Mouse (Mus musculus): ENCODE data around the gene Ccdc117. TPM values are rescaled to one million over a fixed set of nuclear protein-coding genes. Genes with fewer than 3 reads are reported as not detected.
"Not testable (repeated sequence)": the region's sequence is repeated elsewhere in the genome, so short reads cannot be mapped to it uniquely, and the experiment has no call there.

Gene Ccdc117
- total RNA-seq, 1 experiment from 2014 or later = 49.0 TPM

DNA sequence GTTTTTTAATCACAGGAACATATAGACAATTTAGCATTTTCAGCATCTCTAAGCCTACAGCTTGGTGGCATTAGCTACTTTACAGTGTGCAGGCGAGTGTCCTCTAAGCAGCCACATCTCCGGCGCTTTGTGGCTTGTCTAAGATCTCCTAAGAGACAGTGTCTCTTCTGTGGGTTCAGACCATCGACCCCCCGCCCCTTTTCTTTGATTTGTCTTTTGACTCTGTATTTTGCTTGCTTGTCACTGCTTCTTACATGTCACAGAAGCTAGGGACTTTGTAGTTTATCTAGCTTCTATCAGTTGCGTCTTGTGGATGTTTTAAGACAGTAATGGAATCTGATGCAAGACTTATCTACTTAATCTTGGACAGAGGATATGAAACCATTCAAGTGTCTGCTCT, 24.6 kb downstream of the Ccdc117 start:
- no peak for ATAC-seq (replicated peaks in 1 of 2; ENCODE audit: insufficient read depth in 1 of 2, low FRiP score in 2 of 2, low TSS enrichment in 1 of 2, low read depth in 1 of 2, poor library complexity in 2 of 2, severe bottlenecking in 2 of 2)

DNA sequence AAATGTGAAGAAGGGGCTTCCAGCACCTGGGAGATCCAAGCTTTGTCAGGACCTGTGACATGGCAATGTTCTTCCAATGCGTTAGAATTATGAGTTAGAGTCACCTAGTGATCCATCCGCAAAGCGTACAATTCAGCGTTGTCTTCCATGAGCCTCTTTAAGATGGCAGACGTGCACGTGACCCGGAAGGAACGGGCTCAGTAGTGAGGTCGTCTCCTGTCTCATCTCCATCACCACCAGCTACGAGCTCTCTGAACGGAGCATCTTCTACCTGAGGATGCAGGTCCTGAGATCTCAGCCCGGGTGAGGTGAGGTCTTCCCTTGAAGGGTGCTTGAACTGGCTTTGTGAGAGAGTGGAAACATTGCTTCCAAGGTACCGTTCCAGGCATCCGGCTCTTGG, 25.4 kb downstream of the Ccdc117 start:
- no peak for ATAC-seq (replicated peaks in 1 of 2; ENCODE audit: insufficient read depth in 1 of 2, low FRiP score in 2 of 2, low TSS enrichment in 1 of 2, low read depth in 1 of 2, poor library complexity in 2 of 2, severe bottlenecking in 2 of 2)

DNA sequence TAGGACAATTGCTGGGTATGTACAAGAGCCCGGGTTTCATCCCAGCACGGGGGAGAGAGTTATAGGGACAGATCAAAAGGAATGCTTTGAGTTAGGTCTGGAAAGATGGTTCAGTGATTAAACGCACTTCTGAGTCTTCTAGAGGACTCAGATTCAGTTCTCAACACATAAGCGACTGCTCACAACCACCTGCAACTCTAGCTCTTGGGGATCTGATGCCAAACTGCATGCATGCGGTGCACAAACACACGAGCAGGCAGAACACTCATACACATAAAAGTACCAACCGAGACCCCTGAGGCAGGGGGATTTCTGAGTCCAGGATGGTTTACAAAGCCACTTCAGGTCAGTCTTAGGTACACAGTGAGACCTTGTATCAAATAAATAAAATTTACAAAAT, 25.8 kb downstream of the Ccdc117 start:
- ATAC-seq (replicated peaks in 1 of 2; ENCODE audit: insufficient read depth in 1 of 2, low FRiP score in 2 of 2, low TSS enrichment in 1 of 2, low read depth in 1 of 2, poor library complexity in 2 of 2, severe bottlenecking in 2 of 2) = no peak

DNA sequence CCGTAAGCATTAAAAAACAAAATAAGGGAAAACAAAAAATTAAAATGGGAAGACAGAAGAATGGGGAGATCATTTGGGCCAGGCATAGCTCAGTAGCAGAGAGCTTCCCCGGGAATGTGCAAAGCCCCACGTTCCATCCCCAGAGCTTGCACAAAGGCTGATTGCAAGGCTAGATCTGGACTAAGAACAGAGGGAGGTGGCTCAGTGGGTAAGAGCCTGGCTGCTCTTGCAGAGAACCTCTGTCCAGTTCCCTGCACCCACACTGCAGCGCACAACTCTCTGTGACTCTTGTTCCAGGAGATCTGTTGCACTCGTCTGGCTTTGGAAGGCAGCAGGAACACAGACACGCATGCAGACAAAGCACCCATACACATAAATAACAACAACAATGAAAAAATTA, 26.3 kb downstream of the Ccdc117 start:
- ATAC-seq (replicated peaks in 1 of 2; ENCODE audit: insufficient read depth in 1 of 2, low FRiP score in 2 of 2, low TSS enrichment in 1 of 2, low read depth in 1 of 2, poor library complexity in 2 of 2, severe bottlenecking in 2 of 2) = no peak

DNA sequence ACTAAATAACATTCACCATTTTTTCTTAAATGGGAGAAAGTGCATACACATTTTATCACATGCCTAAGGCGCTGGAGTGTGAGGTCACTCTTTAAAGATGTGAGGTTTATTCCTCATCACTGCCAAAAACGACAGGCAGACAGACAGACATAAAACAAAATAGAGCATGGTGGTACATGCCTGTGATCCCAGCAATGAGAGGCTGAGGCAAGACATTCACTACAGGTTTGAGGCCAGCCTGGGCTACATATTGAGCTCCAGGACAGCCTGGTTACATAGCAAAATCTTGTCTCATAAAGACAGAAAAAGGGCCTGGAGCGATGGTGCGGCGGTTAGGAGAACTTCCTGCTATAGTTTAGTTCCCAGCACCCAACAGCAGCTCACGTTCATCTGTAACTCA, 26.8 kb downstream of the Ccdc117 start:
- ATAC-seq (replicated peaks in 1 of 2; ENCODE audit: insufficient read depth in 1 of 2, low FRiP score in 2 of 2, low TSS enrichment in 1 of 2, low read depth in 1 of 2, poor library complexity in 2 of 2, severe bottlenecking in 2 of 2) = no peak

DNA sequence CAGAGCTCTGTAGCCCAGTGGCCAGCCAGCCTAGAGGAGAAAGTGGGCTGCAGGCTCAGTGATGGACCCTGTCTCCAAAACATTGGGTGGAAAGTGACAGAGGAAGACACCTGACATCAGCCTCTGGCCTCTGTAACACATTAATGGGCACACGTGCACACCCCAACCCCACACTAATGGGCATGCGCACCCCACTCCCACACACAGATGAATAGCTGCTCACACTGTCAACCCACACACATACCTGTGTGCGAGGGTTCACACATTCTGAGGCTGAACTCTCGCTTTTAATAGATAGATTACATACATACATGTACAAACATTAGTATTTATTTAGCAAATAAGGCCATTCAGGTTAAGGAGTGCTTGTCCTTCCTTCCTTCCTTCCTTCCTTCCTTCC, 27.9 kb downstream of the Ccdc117 start:
- ATAC-seq (replicated peaks in 1 of 2; ENCODE audit: insufficient read depth in 1 of 2, low FRiP score in 2 of 2, low TSS enrichment in 1 of 2, low read depth in 1 of 2, poor library complexity in 2 of 2, severe bottlenecking in 2 of 2) = no peak

DNA sequence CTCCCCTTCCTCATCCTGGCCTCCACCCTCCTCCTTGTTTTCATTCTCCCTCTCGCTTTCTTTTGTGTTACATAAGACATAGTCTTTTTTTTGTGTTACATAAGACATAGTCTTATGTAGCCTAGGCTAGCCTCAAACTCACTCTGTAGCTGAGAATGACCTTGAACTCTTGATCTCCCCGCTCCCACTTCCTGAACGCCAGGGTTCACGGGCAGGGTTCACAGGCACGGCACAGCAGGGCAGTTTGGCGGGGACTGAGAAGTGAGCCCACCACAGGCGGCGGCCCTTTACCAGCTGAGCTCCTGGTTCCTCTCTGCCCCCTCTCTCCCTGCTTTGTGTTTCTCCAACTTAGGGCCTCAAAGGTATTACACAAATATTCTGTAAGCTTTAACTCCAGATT, 29.0 kb downstream of the Ccdc117 start:
- ATAC-seq (replicated peaks in 1 of 2; ENCODE audit: insufficient read depth in 1 of 2, low FRiP score in 2 of 2, low TSS enrichment in 1 of 2, low read depth in 1 of 2, poor library complexity in 2 of 2, severe bottlenecking in 2 of 2) = no peak

DNA sequence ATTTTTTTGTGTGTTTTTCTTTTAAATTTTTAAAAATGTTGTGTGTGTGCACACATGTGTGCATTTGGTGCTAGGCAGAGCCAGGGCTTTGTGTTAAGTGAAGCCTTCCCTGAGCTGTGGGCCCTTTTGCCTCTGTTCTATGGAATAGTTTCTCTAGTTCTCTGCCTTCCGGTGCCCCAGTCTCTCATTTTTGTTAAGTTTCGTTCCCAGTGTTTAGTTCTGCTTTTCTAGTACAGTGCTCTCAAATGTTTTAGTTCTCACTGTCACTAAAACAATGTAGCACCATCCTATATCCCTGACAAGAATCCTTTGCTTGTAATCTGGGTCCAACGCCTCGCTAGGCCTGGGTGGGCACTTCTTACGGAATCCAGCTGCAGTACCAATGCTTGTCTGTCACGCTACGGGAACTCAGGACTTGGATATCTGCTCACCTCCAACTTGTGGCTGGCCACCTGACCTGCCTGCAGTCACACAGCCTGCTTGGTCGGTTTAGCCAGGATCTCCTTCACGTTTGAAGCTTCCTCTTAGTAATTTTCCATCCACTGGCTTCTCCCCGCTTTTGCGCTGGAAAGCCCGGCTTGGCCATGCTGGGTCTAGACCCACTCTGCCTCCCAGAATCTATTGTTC, 29.8 kb downstream of the Ccdc117 start:
- ATAC-seq (replicated peaks in 1 of 2; ENCODE audit: insufficient read depth in 1 of 2, low FRiP score in 2 of 2, low TSS enrichment in 1 of 2, low read depth in 1 of 2, poor library complexity in 2 of 2, severe bottlenecking in 2 of 2) = peak; percentile 67 to 74

DNA sequence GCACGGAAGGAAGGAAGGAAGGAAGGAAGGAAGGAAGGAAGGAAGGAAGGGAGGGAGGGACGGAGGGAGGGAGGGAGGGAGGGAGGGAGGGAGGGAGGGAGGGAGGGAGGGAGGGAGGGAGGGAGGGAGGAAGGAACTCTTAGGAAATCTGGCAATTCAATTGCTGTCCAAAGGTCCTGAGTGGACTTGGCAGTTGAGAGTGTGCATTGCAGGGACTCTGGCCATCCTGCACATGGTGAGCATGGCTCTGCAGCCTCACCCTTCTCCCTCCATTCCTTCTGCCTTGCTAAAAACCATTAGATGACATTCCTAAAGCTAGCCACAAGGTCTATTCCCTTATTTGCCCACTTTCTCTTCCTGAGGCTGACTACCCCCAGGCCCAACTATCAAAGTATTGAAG, 31.3 kb downstream of the Ccdc117 start:
- not testable (repeated sequence) for ATAC-seq (replicated peaks in 1 of 2; ENCODE audit: insufficient read depth in 1 of 2, low FRiP score in 2 of 2, low TSS enrichment in 1 of 2, low read depth in 1 of 2, poor library complexity in 2 of 2, severe bottlenecking in 2 of 2)

DNA sequence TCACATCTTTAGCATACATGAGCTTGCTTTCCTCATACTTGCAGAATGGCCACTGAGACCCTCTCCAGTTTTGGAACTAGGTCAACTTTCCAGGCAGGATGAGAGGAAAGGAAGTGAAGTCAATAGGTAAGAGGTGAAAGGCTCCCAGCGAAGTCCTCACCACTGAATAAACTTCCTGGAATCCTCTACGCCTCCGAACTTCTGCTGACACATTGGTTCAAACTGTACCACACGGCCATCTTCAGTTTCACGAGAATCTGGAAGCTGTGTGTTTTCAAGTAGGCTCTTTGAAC, 31.9 kb downstream of the Ccdc117 start:
- ATAC-seq (replicated peaks in 1 of 2; ENCODE audit: insufficient read depth in 1 of 2, low FRiP score in 2 of 2, low TSS enrichment in 1 of 2, low read depth in 1 of 2, poor library complexity in 2 of 2, severe bottlenecking in 2 of 2) = no peak

DNA sequence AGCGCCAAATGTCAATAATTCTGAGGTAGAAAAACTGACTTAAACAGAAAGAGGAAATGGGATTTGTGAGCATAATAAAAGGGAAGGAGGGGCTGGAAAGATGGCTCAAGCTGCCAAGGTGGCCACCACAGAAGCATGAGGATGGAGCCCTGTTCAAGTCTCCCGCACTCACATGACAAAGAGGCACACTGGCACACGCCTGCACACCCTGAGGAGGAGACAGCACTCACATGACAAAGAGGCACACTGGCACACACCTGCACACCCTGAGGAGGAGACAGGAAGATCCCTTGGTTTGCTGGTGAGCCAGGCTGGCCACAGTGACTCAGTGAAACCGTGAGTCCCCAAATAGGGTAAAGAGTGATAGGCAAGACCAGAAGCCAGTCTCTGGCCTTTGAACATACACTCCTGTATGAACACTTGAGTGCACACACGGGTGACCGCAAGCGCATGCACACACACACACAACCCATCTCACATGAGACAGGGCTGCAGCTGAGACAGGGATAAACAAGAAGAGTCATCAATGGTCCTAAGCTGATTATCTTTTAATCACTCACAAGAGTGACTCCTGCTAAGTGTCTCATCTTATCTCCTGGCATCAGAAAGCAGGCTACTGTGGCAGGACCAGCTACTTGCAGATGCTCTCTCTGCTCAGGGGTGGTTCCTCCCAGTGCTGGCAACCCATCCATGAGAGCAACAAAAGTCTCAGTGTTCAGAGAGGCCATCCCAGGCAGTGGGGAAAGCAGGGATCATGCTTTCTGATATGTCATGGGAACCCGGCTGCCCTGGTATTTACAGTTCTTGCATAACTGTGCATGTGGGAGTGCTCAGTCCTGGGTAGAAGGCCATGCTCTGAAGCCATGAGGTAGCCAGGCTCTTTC, 32.5 kb downstream of the Ccdc117 start:
- peak; percentile 33 to 61; a peak in 2 of 4 replicates for ATAC-seq (replicated peaks in 1 of 2; ENCODE audit: insufficient read depth in 1 of 2, low FRiP score in 2 of 2, low TSS enrichment in 1 of 2, low read depth in 1 of 2, poor library complexity in 2 of 2, severe bottlenecking in 2 of 2)

DNA sequence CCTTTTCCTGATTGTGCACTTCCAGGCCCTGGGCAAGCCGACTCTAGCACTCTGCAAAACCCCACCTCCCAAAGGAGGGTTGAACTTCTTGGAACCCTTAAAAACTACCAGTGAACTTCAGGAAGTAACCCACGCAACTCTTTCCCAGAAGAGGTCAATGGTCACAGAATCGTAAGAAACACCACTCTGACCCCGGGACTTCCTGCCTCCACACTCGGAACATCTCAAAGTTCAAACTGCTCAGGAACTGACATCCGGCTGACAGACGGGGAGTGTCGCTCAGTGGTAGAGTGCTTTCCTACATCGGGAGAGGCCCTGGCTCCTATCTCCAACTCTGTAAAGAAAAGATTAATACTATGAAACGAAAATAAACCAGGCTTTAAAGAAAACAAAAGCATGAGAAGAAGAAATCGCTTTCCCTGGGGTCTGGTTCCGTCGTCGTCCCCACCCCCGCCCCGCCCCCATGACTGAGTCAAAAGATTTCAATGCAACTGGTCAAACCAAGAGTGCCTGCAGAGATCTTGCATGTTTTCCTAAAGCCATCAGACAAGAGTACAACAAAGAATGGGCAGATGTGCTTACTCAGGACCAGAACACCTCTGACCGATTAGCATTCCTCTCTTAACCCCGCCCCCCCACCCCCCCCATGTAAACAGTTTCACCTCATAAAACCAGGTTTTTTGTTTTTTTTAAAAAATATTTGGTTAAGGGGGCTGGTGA, 36.0 kb downstream of the Ccdc117 start:
- no peak for ATAC-seq (replicated peaks in 1 of 2; ENCODE audit: insufficient read depth in 1 of 2, low FRiP score in 2 of 2, low TSS enrichment in 1 of 2, low read depth in 1 of 2, poor library complexity in 2 of 2, severe bottlenecking in 2 of 2)

DNA sequence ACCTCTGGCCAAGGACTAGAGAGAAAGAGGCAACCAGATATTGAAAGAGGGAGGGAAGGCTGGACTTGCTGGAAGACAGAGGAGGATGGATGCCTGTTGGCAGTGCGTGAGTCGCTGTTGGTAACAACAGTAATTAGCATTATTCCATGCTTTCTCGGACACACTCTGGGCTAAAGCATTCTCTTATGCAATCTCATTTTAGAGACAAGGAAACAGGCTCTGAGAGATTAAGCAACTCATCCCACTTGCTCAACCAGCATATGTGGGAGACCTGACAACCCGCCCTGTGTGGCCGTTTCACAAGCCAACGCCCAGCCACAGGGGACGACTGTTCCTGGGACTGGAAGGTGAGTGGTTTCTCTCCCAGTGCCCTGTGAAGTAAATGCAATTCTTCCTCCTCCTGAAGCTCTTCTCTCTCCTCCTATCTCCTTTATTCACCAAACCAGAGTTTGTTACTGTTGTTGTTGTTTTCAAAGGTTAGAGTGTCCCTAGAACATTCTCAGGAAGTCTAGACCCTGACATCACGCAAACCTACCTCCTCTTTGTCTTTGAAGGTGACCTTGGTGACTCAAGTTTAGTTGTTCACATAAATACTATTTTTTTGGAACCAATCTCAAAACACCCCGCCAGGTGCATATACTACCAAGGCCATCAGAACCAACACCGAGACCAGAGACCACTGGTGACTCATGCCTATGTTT, 39.5 kb downstream of the Ccdc117 start:
- peak in 1 of 2 experiments; percentile 49; a peak in 1 of 4 replicates for ATAC-seq (replicated peaks in 1 of 2; ENCODE audit: insufficient read depth in 1 of 2, low FRiP score in 2 of 2, low TSS enrichment in 1 of 2, low read depth in 1 of 2, poor library complexity in 2 of 2, severe bottlenecking in 2 of 2)

DNA sequence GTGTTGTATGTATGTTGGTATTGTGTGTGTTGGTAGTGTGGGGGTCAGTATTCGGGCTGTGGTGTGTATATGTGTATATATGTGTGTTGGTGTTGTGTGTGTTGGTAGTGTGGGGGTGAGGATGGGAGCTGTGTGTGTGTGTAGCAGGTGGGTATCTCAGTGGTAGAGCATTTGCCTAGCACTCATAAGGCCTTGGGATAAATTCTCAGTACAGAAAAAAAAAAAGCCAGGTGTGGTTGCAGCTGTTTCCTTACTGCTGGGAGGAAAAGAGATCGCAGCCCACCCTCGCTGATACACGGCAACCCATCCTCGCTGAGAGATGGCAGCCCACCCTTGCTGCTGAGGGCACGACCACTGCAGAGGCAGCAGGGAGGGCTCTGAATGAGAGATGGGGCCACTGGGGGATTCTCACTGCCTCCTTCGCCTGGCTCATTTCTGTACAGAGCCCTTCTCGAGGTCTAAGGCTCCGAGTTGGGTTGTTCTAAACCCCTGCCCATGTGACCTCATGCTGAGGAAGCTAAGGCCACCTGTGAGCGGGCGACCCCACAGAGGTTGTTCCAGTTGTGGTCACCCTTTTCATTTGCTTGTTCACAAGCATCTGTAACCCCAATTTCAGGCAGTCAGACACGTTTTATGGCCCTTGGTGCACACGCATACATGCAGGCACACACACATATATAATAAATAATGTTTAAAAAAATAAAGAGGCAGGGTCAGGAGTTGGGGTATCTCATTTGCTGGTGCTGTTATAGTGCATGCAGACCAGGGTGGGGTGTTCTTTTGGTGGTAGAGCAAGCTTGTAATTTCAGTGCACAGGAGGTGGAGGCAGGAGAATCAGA, 40.9 kb downstream of the Ccdc117 start:
- ATAC-seq (replicated peaks in 1 of 2; ENCODE audit: insufficient read depth in 1 of 2, low FRiP score in 2 of 2, low TSS enrichment in 1 of 2, low read depth in 1 of 2, poor library complexity in 2 of 2, severe bottlenecking in 2 of 2) = no peak

DNA sequence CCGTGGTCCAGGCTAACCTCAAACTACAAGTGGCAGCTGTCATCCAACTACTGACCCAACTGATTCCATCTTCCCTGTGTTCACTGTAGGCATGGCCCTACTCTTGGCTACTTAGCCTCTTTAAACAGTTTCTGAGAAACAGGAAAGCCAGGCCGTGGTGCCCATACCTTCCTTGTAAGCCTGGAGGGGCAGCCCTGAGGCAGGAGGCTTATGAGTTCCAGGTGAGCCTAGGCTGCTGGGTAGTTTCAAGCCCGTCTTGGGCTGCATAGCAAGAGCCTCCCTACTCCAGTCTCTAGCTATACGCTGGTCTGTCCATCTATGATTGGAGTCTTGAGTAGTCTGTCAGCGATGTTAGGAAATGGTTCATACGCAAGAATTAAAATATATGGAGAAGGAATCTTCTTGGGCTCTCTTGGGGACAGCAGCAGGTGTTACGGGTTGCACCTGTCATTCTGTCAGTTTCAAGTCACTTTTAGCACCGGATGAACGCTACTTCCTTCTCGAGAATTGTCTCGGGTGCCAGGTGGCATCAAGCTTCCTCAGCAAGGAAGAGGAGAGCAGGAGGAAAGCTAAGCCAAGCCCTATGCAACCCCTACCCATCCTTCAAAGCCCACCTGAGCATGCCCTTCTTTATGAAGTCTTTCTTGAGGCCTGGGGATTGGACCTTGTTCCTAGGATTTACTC, 41.9 kb downstream of the Ccdc117 start:
- no peak for ATAC-seq (replicated peaks in 1 of 2; ENCODE audit: insufficient read depth in 1 of 2, low FRiP score in 2 of 2, low TSS enrichment in 1 of 2, low read depth in 1 of 2, poor library complexity in 2 of 2, severe bottlenecking in 2 of 2)

DNA sequence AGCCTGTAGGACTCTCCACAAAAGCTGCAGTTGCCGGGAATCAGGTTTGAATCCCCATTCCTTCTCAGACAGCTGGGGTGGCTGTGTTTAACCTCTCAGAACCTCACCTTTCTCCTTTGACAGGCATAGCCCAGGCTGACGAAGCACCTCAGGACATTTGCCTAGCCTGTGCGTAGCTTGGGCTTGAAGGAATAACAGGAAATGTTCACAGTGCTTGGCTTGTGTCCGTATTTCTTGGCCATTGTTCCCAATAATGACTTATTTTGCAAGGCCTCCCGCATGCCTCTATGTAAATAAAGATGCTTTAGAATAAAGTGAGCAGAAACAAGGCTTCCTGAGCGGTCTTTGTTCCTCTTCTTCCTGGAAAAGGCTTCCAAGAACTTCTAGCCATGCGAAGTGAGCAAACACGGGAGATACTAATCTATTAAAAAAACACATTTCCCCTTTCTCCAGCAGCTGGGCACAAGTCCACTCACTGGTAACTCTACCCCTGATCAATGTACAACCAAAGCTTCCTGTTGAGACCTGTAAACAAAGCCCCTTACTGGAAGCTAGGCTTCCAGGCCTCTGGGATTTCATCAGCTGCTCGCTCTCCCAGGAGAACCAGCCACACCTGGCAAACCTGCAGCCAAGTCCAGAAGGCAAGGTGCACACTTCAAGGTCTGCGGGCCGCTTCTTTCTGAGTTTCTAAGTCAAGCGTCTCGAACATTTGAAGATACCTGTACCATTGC, 42.9 kb downstream of the Ccdc117 start:
- no peak for ATAC-seq (replicated peaks in 1 of 2; ENCODE audit: insufficient read depth in 1 of 2, low FRiP score in 2 of 2, low TSS enrichment in 1 of 2, low read depth in 1 of 2, poor library complexity in 2 of 2, severe bottlenecking in 2 of 2)

Measured in hematopoietic stem cell, adult 5-6 weeks (primary cell).